ENCODE assay signal across 32 mouse cellular contexts in the genomic region with DNA sequence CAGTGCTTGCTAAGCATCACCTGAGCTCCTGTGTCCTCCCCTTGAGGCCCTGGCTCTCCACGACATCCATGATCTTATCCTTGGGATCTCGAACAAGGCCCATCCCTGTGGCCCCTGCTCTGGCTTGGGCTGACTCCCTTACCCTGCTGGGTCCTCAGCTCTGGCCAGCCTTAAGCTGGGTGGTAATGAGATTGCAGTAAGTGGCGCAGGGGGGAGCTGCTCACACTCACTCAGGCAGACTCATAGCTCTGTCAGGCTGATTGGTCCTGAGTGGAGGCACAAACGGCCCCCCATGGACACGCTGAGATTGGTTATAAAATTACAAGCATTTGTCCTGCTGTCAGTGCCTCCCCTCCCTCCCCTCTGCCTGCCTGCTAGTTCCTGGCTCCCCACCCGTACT. TPM values are rescaled to one million over a fixed set of nuclear protein-coding genes. Genes with fewer than 3 reads are reported as not detected.
DNase-seq lines count a peak whose midpoint lies in the region; ATAC-seq lines count a peak whose summit lies in the region.
"Had no signal": no experiment of that assay in that cellular context is flagged by ENCODE, and none has a peak within 500 bp of the region (broad histone marks: within the 10 kb centered on the region; RNA-seq: fewer than 3 reads in every experiment).

No protein-coding gene starts in this region.

- 0 out of 2 replicates have a peak, but pooled peaks have one; percentile 28 for ATAC-seq in kidney, embryonic 16.5 days (ENCODE audit: low FRiP score, low TSS enrichment)
- no peak for ATAC-seq in kidney, embryonic 15.5 days (replicated peaks; ENCODE audit: low FRiP score)
- 0 out of 2 replicates have a peak, but pooled peaks have one; percentile 46 for ATAC-seq in hindbrain, embryonic 15.5 days (ENCODE audit: low FRiP score, low read depth)
- peak; percentile 42; the same call in 1 of the 2 replicates for ATAC-seq in neural tube, embryonic 12.5 days (ENCODE audit: low FRiP score, low read depth)
- ATAC-seq: activated CD4-positive, CD25-positive, alpha-beta regulatory T cell, adult 4 months; forebrain, embryonic 13.5 days; liver, postnatal 0 days; midbrain, embryonic 13.5 days had no signal

- H3K36me3 ChIP-seq in kidney, embryonic 16.5 days (ENCODE audit: insufficient read depth, low read length) = no peaks in the 10 kb centered on the region
- 0 out of 2 replicates have a peak, but pooled peaks cover under 1% of the 10 kb centered on the region for H3K36me3 ChIP-seq in kidney, embryonic 15.5 days
- H3K36me3 ChIP-seq in hindbrain, embryonic 15.5 days = no peaks in the 10 kb centered on the region
- H3K36me3 ChIP-seq in neural tube, embryonic 12.5 days = no peaks in the 10 kb centered on the region
- H3K36me3 ChIP-seq: embryonic facial prominence, embryonic 10.5 days; embryonic facial prominence, embryonic 15.5 days; heart, embryonic 12.5 days had no signal

- H3K4me1 ChIP-seq in kidney, embryonic 16.5 days (ENCODE audit: insufficient read depth, low read length) = peaks cover 9% of the 10 kb centered on the region; the same call in 1 of the 2 replicates
- peaks cover 19% of the 10 kb centered on the region for H3K4me1 ChIP-seq in kidney, embryonic 15.5 days
- H3K4me1 ChIP-seq in hindbrain, embryonic 15.5 days (replicated peaks) = peaks cover 34% of the 10 kb centered on the region
- H3K4me1 ChIP-seq in neural tube, embryonic 12.5 days = peaks cover 35% of the 10 kb centered on the region

- no peak overlapping the region for H3K4me3 ChIP-seq in kidney, embryonic 16.5 days (ENCODE audit: low read length)
- H3K4me3 ChIP-seq in kidney, embryonic 15.5 days (replicated peaks) = no peak overlapping the region
- H3K4me3 ChIP-seq in hindbrain, embryonic 15.5 days = no peak overlapping the region
- no peak overlapping the region for H3K4me3 ChIP-seq in neural tube, embryonic 12.5 days
- H3K4me3 ChIP-seq: embryonic facial prominence, embryonic 10.5 days; embryonic facial prominence, embryonic 15.5 days; forebrain, embryonic 13.5 days; heart, adult 2 months; heart, embryonic 12.5 days; limb, embryonic 13.5 days; megakaryocyte, embryonic 14.5 days; midbrain, embryonic 13.5 days had no signal

- H3K27ac ChIP-seq in kidney, embryonic 16.5 days (ENCODE audit: low read length) = no peak overlapping the region
- no peak overlapping the region for H3K27ac ChIP-seq in kidney, embryonic 15.5 days
- H3K27ac ChIP-seq in hindbrain, embryonic 15.5 days (replicated peaks) = peak overlapping the region; percentile 49; the same call in 1 of the 2 replicates
- 0 out of 2 replicates have a peak overlapping the region, but pooled peaks have one; percentile 3 for H3K27ac ChIP-seq in neural tube, embryonic 12.5 days
- H3K27ac ChIP-seq: embryonic facial prominence, embryonic 10.5 days; embryonic facial prominence, embryonic 15.5 days; forebrain, embryonic 13.5 days; heart, adult 2 months; limb, embryonic 13.5 days; midbrain, embryonic 13.5 days; stomach, postnatal 0 days had no signal

- DNase-seq in retina, postnatal 1 day = peak; percentile 34
- DNase-seq in left cerebral cortex, adult 8-10 months (ENCODE audit: low spot score in 2 of 2) = no peak
- DNase-seq in adrenal gland, postnatal 36 days = no peak
- DNase-seq: adrenal gland, adult 2 months; B cell, adult 2 months; cerebellum, adult 8-10 months; cerebellum, postnatal 25 days; gastrocnemius, postnatal 25 days; heart, adult 2 months; heart, postnatal 4 days; kidney, adult 8-10 months; kidney, postnatal 14 days; layer of hippocampus, adult 9-11 months; liver, postnatal 0 days; lung, postnatal 4 days; right cerebral cortex, postnatal 4 days; thymus, adult 18-20 months; thymus, postnatal 25 days had no signal

- no peak overlapping the region for H3K9ac ChIP-seq in kidney, embryonic 16.5 days (replicated peaks; ENCODE audit: low read length)
- H3K9ac ChIP-seq in kidney, embryonic 15.5 days = no peak overlapping the region
- no peak overlapping the region for H3K9ac ChIP-seq in hindbrain, embryonic 15.5 days
- H3K9ac ChIP-seq in neural tube, embryonic 12.5 days = no peak overlapping the region
- H3K9ac ChIP-seq: embryonic facial prominence, embryonic 15.5 days; forebrain, embryonic 13.5 days; heart, embryonic 12.5 days; limb, embryonic 13.5 days; liver, postnatal 0 days; midbrain, embryonic 13.5 days had no signal

- 46% methylated on average over 6 of the region's 6 CpGs for WGBS in kidney, embryonic 16.5 days
- 33% methylated on average over 6 of the region's 6 CpGs for WGBS in kidney, embryonic 15.5 days
- WGBS in hindbrain, embryonic 15.5 days = 42% methylated on average over 6 of the region's 6 CpGs
- WGBS in neural tube, embryonic 12.5 days = 40% methylated on average over 6 of the region's 6 CpGs

- peaks cover 15% of the 10 kb centered on the region for H3K27me3 ChIP-seq in kidney, embryonic 16.5 days (ENCODE audit: insufficient read depth, low read length)
- H3K27me3 ChIP-seq in kidney, embryonic 15.5 days = peaks cover 46% of the 10 kb centered on the region
- no peaks in the 10 kb centered on the region for H3K27me3 ChIP-seq in hindbrain, embryonic 15.5 days
- peaks cover 10% of the 10 kb centered on the region; the same call in 1 of the 2 replicates for H3K27me3 ChIP-seq in neural tube, embryonic 12.5 days (replicated peaks)

- no peaks in the 10 kb centered on the region for H3K9me3 ChIP-seq in kidney, embryonic 16.5 days (ENCODE audit: low read length)
- H3K9me3 ChIP-seq in kidney, embryonic 15.5 days (replicated peaks) = no peaks in the 10 kb centered on the region
- no peaks in the 10 kb centered on the region for H3K9me3 ChIP-seq in hindbrain, embryonic 15.5 days
- H3K9me3 ChIP-seq in neural tube, embryonic 12.5 days = no peaks in the 10 kb centered on the region
- H3K9me3 ChIP-seq: embryonic facial prominence, embryonic 10.5 days; embryonic facial prominence, embryonic 15.5 days; forebrain, embryonic 13.5 days; heart, embryonic 12.5 days; limb, embryonic 13.5 days; megakaryocyte, embryonic 14.5 days; midbrain, embryonic 13.5 days had no signal

- H3K4me2 ChIP-seq in kidney, embryonic 16.5 days (replicated peaks; ENCODE audit: low read depth, low read length) = no peak overlapping the region
- no peak overlapping the region for H3K4me2 ChIP-seq in kidney, embryonic 15.5 days
- no peak overlapping the region for H3K4me2 ChIP-seq in hindbrain, embryonic 15.5 days
- no peak overlapping the region for H3K4me2 ChIP-seq in neural tube, embryonic 12.5 days (replicated peaks)
- H3K4me2 ChIP-seq: embryonic facial prominence, embryonic 15.5 days; forebrain, embryonic 13.5 days; heart, embryonic 12.5 days; limb, embryonic 13.5 days; liver, embryonic 11.5 days; midbrain, embryonic 13.5 days had no signal

RNA-seq across cellular contexts. Expression of a gene that starts 24.4 kb away (rescaled TPM):
- polyA plus RNA-seq in kidney, embryonic 16.5 days (2015; fragmentation: Nextera tagmentation; extraction: Ambion mirVana) = 20.4 and 21.9 TPM in 2 replicates
- 18.9 and 19.9 TPM in 2 replicates for polyA plus RNA-seq in kidney, embryonic 15.5 days (2015; fragmentation: Nextera tagmentation; extraction: Ambion mirVana)
- 12.7 and 13.3 TPM in 2 replicates for polyA plus RNA-seq in hindbrain, embryonic 15.5 days (2015; fragmentation: Nextera tagmentation; extraction: Ambion mirVana)
- polyA plus RNA-seq in neural tube, embryonic 12.5 days (2016; fragmentation: Nextera tagmentation; extraction: Ambion mirVana) = 15.3 and 16.3 TPM in 2 replicates
- 10 to 100 TPM in 2 of 4 experiments, 1 to 10 TPM in 2; 9.3 to 11.4 (median 10.6) TPM for total RNA-seq in left cerebral cortex, adult 8-10 months (2022)
- 10 to 100 TPM; 10.8 to 13.9 TPM for total RNA-seq in adrenal gland, postnatal 36 days (2021)

RNA-seq across cellular contexts. Expression of a gene that starts 24.5 kb away (rescaled TPM):
- polyA plus RNA-seq in kidney, embryonic 16.5 days (2015; fragmentation: Nextera tagmentation; extraction: Ambion mirVana) = 52.4 and 52.9 TPM in 2 replicates
- polyA plus RNA-seq in kidney, embryonic 15.5 days (2015; fragmentation: Nextera tagmentation; extraction: Ambion mirVana) = 48.9 and 53.3 TPM in 2 replicates
- 71.7 and 75.9 TPM in 2 replicates for polyA plus RNA-seq in hindbrain, embryonic 15.5 days (2015; fragmentation: Nextera tagmentation; extraction: Ambion mirVana)
- 52.7 and 54.5 TPM in 2 replicates for polyA plus RNA-seq in neural tube, embryonic 12.5 days (2016; fragmentation: Nextera tagmentation; extraction: Ambion mirVana)
- 10 to 100 TPM; 60.3 to 75.7 (median 69.0) TPM for total RNA-seq in left cerebral cortex, adult 8-10 months (2022)
- 10 to 100 TPM; 30.3 to 30.5 TPM for total RNA-seq in adrenal gland, postnatal 36 days (2021)

Comparison
In these comparisons a context has a peak if more than half of its experiments do, and no peak if none do; other contexts are left out.
1. H3K27ac ChIP-seq: peak in hindbrain, embryonic 15.5 days (single experiment) and neural tube, embryonic 12.5 days (single experiment); none in kidney, embryonic 16.5 days (single experiment) and kidney, embryonic 15.5 days (single experiment).